Mouse (Mus musculus): ENCODE measurements around the gene Samd8.

GRCm38 (mm10) chr14:21747436-21748141 is 2.7 kb upstream of the Samd8 start:
- TF ChIP-seq GATA1 (IDR thresholded peaks at IDR 0.05; ENCODE audit: low read length) (no peak), TAL1 (IDR thresholded peaks at IDR 0.05; ENCODE audit: low read length) (no peak)
